Mouse (Mus musculus) neural tube, embryonic 10.5 days (tissue): ENCODE measurements at regions not wholly inside any gene's neighbourhood (a gene's known extent, or its start where the extent isn't known, plus 50 kb on each side); places are given as distances from the start of the nearest gene placed in this dataset.

Source experiments
- DNase-seq: peaks from one replicate; pipeline ENCODE4 v3.0.0-alpha.2; 2017; ENCODE audit warnings: low spot score; ENCODE audit errors: extremely low spot score

GRCm38 (mm10) chr12:9404981-9405380 lies 164.9 kb upstream of the Osr1 start:
- no peak for DNase-seq

DNA sequence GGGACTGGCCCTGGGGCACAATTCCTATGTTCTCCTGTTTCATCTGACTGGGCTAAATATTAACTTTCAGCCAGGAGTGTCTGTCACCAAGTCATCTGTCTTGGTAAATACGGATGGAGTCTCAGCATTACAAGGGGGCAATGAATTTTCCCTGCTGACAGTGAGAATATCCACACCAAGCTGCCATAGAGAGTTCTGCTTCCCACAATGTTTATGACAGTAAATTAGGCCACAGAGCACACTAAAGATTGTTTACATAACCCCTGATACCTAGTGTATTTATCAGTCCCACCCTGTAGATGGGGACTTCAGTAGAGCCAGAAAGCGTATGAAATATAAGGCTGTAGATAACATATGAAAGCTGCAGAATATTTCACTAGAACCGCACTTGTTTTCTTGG lies 150.6 kb upstream of the Osr1 start:
- DNase-seq, result no peak

- no peak for DNase-seq
These were observed 139.3 kb upstream of the Osr1 start for GRCm38 (mm10) chr12:9430656-9431055.

GRCm38 (mm10) chr12:9438575-9439161 lies 131.2 kb upstream of the Osr1 start:
- peak; percentile 37 for DNase-seq

GRCm38 (mm10) chr12:9450620-9451019 lies 119.3 kb upstream of the Osr1 start:
- no peak for DNase-seq

- DNase-seq, result no peak
These were observed 109.7 kb upstream of the Osr1 start for GRCm38 (mm10) chr12:9460193-9460592.

DNA sequence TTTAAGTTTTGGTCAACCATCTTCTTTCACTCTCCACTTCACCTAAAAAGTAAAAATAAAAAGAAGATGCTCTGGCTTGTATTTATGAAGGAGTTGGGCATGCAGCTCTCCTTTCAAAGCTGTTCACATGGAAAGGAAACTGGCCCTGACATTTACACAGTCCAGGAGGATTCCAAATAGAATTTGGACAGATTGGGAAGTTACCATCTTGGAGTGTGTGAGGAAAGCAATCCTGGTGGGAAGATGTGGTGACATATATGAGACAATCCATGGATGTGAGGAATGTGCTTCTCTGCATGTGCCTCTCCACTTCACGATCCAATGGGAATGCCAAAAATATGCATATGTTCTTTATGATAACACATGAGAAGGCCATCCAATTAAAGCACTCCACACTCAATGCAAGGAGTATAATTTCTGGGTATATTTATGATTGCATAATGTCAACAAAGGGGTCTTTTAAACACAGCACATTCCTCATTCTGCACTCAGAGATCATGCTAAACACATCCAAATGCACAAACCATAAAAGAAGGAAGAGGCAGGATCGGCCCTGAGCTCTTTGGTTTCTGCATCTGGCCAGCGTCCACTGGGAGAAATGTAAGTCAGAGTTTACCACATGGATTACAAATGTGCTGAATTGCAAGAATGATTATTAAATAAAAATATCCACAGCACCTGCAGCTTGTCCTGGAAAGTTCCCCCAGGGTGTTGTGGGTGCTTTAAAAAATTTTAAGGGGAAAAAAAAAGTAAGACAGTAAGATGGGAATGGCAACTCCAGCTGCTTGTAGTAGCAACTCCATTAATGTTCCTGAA lies 100.1 kb upstream of the Osr1 start:
- DNase-seq, result no peak

DNA sequence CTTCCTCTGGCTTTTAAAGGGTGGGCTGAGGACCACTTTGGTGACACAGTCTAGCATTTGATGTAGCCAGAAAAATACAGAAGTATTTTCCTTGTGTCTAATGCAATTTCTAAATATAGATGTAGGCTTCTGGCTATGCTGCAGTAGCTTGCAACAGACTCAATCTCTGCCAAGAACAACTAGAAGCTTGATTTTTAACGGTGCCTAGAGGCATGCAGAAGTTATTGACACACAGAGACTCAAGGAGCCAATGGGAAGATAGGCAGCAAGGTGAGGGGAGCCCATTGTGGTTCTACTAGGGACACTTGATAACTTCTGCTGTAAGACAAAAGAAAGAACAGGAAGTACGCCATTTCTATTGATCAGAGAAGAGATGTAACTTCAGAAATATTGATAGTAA lies 94.1 kb upstream of the Osr1 start:
- DNase-seq, result no peak

DNA sequence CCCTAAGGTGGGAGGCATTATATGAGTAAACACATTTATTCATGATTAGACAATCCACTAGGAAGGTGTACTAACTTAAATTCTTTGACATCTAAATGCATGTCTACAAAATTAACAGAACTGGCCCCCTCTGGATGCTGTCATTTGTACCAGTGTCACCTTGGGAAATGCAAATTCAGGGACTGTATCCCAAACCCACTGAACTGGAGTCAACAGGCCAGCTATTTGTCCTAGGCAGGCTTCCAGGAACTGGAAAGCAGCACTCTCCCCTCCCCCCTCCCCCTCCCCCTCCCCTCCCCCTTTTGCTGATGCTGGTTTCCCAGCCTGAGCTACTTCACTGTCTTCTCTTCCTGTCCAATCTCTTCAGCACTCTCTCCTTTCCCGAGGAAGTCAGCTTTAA lies 91.7 kb upstream of the Osr1 start:
- DNase-seq, result no peak

DNA sequence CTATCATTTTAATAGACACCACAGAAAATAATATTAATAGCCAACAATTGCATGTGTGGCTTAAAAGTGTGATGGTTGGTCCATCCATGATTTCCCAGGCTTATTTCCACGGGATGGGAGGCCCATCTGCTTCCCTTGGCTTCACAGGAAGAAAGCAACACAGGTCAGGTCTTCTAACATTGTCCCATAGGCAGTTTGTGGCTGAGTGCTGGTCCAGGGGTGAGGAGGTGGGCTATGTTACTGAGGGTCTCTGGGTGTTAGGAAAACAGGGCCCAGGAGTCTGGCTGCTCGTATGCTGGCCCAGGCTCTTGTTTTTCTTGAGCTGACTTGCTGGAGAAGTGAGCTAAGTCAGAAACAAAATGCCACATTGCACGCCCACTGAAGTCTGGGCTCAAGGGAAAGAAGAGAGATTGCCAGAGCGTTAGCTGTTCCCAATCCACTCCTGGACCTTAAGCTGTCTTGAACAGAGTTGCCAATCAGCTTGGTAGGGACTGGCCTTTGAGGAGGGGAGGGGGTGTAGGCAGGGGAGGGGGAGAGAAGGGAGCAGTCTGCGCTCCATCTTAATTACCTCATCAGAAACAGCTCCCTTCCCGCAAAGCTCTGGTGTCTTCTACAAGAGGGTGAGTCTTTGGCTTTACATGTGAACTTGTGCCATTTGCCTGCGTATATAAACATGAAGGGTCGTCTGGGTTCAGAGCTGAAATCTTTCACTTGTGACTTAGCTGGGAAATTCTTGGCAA lies 82.1 kb upstream of the Osr1 start:
- DNase-seq, result no peak

GRCm38 (mm10) chr12:9513926-9514325 lies 56.0 kb upstream of the Osr1 start:
- DNase-seq, result no peak

DNA sequence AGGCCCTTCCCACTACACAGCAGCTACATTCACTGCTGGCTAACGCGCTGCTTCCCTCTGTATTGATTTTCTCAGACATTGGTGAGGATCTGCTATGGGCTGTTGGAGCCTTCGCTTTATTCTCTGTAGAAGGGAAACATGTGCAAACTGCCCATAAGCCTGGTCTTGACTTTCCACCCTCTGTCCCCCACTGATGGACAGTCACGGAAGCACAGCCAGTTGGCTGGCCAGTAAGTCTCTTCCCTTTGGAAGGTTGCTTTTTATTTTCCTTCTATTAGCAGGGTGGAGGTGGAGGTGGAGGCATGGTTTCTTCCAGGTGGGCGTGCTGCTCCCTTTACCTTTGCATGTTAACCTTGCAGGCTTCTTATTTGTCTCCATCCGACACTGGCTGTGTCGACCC lies 51.1 kb upstream of the Osr1 start:
- no peak for DNase-seq

DNA sequence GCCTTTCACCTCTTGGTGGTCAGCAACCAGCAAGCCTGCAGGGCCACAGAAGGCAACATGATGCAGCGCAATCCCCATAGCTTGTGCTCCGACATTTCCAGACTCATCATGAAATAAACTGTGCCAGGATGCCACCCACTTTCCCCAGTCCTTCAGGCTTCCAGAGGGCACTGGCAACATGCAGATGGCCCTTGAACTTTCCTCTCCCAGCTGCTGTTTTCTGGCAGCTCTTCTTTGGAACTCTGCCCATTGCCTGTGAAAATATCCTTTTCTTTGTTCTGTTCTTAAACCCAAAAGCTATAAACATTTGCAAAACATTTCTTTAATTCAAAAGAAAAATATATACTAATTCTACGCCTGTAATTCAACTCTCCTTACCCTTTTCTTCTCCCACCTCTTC lies 50.6 kb upstream of the Osr1 start:
- DNase-seq, result no peak
